Mouse (Mus musculus): ENCODE measurements at regions not wholly inside any gene's neighbourhood (a gene's known extent, or its start where the extent isn't known, plus 50 kb on each side); places are given as distances from the start of the nearest gene placed in this dataset.

DNA sequence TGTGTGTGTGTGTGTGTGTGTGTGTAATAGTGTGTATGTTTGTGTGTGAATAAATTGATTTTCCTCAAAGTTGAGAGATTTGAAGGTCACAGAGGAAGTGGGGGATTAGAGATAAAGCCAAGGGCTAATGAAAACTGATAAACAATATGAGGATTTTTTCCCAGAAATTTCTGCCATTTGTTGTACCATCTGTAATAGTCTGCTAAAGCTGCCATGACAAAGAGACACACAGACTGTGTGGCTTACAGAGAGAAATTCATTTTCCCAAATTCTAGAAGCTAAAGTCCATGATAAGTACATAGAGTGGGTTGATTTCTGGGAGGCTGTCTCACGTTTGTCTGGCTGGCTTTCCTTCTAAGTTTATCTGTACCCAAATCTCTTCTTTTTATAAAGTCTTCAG is 259.6 kb downstream of the Ndufa4 start:
- no peak for DNase-seq (ENCODE audit: low spot score in 2 of 2)

DNA sequence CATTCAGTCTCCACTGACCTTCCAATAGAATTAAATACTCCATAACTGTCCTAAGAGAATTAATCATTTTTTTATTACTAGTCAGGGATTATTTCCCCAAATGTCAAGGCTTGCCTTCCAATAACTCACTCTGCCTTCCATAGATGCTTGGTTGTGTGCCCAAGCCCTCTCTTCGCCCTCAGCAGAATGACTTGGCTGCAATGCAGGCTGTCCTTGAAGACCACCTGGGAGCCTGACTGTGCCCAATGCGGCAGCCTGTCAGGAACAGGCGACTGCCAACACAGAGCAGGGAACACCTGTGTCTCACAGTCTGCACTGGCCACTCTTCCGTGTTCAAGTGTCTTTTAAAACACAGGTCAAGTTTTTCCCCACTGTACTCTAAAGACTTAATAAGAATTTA is 294.0 kb downstream of the Ndufa4 start:
- DNase-seq (ENCODE audit: low spot score in 2 of 2): no peak

DNA sequence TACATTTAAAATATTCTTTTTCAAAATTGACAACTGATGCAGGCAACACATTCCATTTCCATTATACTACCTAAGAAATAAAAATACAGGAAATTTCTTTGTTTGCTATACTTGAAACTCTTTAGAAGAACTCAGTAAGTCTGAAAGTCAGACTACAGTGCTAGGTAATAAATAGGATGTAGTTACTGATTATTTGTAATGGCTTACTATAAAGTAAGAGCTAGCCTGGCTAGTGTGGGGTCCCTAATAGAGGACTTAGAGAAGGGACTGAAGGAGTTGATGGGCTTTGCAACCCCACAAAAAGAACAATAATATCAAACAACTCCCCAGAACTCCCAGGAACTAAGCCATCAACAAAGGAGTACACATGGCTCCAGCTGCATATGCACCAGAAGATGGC is 299.1 kb downstream of the Ndufa4 start:
- DNase-seq (ENCODE audit: low spot score in 2 of 2): no peak

DNA sequence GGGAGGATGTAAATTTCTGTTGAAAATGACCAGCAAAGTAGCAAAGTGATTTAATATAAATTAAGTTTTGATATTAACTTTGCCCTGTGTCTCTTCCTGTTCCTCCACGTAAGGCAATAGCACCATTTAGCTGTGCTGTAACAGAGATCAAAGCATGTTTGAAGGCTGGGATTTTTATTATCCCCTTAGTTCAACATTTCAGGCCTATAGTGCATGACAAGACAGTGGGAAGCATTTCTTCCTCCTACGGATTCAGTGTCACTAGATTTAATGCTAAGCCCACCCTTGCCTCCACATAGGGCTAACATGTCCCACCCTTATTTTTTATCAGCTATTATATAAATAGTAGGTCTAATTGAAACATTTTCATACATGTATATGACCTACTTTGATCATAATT is 299.6 kb downstream of the Ndufa4 start:
- no peak for DNase-seq (ENCODE audit: low spot score in 2 of 2)

DNA sequence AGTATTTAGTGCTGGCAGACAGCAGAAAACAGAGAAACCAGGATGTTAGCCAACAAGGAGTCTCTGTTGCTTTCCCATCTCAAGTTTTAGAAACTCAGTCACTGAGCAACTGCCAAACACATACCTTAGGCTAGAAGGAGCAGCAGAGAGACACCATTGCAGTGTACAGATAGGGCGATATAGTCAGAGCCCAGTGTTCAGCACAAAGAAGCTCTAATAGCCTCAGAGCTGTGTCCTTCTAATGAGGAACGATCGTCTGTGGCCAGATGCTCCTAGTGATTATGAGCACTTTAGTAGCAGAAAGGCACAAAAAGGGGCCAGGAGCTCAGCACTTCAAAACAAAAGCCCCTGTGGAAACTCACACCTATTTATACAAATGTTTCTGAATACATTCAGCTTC is 301.2 kb downstream of the Ndufa4 start:
- no peak for DNase-seq (ENCODE audit: low spot score in 2 of 2)

DNA sequence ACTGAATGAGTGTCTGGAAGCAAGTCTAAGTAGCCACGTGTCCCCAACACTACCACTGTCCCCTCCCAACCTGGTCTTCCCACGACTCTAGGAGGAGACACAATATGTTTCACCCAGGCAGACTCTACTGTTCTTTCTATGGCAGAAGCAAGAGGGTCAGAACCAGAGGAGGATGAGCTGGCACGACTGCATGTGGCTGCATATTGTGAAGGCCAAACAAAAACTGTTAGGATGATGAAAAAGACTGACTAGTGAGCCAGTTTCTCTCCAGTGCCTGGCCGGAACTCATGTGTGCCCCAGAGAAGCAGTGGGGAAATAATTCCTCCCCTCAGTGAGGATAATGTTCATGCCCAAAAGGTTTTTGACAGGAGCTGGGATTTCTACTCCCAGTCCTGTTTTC is 301.8 kb downstream of the Ndufa4 start:
- DNase-seq (ENCODE audit: low spot score in 2 of 2): no peak

DNA sequence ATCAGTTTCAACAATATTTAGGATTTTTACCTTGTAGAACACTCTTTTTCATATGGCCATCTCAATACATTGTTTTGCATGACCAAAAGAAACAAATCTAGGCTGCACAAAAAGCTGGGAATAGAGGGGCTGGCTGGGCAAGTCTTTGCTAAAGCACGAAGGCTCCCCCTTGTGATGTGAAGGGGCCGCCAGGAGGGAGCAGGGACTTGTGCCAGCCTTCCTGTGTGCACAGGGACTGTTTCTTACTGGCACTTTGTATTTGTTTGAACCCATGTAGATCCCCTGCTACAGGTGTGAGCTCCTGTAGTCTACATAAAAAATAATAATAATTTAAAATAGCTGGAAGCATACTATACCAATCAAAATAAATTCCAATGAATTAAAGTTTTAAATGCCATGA is 312.4 kb downstream of the Ndufa4 start:
- DNase-seq (ENCODE audit: low spot score in 2 of 2): no peak

DNA sequence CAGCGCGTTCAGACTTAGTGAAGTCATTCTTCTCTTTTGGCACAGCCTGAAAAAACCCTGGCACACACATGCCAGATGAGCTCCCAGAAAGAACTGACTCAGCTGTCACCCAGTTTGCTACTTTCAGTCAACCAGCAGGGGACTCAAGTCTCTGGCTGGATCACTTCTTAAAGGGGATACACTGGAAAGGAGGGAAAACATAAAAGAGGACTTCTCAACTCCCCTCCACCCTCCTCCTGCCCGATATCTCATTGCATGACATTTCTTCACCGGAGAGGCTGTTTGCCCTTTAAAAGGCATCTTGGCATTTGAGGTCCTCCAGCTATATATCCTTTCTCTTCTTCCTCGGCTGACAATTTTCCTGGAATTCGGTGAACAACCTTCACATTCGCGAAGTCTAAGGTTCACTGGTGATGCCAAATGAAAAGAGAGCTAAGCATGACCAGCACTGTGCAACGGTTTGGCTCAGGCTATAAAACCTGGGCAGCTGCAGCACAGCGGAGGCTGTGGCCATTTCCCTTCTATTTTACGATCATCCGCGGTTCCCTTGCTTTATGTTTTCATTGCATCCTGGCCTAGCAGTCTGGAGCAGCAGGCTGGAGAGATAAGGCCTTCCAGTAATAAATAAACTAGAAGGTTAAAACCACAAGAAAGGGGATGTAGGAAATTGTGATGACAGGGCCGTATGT is 313.6 kb downstream of the Ndufa4 start:
- peak in 1 of 2 experiments; percentile 3 for DNase-seq (ENCODE audit: low spot score in 2 of 2)

DNA sequence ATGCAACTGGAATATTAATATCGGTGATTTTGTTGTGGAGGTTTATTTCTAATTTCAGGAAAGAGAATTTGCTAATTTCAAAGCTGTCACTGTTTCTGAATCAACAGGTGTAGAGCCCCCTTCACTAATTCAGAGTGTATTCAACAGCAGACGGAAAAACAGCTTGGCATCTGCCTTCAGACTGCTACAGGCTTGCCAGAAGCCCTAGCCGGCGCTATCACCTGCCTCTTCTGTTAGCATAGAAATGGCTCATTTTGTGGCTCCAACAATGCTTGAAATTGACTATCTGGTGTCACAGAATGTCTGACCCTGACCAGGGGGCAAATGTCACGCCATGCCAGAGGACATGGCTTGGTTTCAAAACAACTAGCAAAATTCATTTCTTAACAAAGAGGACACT is 331.2 kb downstream of the Ndufa4 start:
- DNase-seq (ENCODE audit: low spot score in 2 of 2): no peak

DNA sequence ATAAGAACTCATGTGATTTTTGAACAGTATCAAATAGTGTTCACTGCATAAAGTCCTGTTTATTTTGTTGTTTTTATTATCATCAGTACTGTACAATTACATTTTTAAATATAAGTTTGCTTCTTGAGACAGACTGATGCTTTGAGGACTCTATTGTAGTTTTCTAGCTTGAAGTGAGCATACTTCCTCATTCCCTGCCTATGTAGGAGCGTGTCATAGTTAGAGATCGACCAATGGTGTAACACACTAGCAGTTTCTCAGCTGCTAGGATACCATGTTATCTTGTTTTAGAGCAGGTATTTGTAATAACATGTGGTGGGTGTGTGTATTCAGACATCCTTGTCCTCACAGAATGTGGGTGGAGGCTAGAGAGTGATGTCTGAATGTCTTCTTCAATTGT is 342.1 kb downstream of the Ndufa4 start:
- no peak for DNase-seq (ENCODE audit: low spot score in 2 of 2)

DNA sequence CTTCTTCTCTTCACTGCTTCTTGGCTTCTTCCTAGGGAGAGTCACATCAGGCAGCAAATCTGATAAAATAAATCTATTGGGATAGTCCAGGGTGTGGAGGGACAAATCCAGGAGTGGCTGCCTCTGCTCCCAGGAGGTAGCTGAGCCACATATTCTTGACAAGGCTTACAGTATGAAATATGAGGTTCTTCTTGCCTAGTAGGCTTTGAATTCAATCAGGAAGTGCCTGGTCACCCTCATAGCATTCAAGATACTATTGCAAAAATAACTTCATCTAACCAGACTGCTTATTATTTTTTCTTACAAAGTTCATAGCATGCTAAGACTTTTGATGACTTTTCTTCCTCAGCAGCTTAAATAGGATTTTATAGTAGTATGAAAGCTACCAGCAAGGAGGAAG is 356.8 kb downstream of the Ndufa4 start:
- DNase-seq (ENCODE audit: low spot score in 2 of 2): no peak

DNA sequence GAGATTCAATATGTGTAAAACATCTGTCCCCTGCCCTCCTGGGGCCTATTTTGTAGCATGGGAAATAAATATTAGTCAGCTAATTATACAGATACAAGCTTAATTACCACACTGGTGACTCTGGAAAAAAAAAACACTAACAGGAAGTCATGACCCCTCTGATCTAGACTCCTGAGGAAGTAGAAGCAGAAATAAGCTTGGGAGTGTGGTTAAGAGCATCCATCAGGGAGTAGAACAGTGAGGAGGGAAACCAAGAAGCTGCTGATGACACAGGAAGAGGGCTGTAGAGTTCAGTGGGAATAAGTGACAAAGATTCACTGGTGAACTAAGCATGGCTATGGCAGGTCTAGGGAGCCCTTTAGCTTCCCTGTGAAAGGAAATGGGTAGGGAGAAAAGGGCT is 360.0 kb downstream of the Ndufa4 start:
- no peak for DNase-seq (ENCODE audit: low spot score in 2 of 2)

DNA sequence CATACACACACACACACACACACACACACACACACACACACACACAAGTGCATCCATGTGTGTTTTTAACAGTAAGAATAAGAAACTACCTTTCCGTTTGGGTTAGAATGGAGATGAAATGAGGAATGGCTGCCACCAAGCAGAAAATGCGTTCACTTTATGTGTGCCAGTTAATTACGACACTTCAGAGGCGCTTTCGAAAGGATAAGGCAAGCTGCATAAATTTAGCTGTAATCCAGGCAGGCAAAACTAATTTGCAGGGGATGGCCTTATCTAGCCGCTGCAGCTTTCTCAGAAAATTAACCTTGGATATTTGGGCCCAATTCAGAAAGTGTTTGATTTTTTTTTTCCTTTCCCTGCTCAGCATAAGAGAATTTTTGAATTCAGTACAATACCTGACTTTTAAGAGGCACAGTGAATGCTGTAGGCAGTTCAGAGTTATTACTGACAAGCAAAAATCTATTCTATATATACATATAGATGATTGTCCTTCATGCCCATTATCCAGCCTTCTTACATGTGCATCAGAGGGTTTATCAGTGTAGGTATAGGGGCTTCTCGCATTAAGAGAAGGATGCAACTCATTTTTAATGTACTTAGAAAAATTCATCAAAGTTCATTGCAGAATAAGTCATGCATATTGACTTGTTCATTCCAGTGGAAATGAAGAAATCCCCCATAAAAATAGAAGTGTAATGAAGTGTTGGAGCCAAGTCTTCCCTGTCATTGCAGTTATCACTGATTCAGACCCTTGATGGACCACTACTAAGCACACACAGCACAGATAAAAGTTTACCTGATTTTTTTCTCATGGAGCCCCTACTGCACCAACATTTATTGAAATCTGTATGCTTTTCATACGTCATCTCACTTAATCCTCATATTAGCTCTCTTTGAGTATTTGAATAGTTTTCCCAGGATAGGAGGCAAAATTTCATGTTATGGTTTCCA is 372.1 kb downstream of the Ndufa4 start:
- no peak for DNase-seq (ENCODE audit: low spot score in 2 of 2)

DNA sequence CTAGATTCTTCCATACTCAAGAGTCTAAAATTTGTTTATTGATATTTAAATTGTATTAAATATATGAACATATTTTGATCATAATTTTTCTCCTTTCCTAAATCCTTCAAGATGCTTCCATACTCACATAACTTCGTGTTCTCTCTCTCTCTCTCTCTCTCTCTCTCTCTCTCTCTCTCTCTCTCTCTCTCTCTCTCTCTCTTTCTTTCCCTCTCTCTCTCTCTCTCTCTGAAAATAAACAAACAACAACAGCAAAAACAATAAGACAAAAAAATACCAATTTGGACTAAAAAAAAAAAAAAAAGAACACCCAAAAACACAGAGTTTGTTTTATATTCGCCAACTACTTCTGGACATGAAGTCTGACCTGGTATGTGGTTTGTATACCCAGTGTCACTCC is 404.2 kb downstream of the Ndufa4 start:
- no peak for DNase-seq (ENCODE audit: low spot score in 2 of 2)

DNA sequence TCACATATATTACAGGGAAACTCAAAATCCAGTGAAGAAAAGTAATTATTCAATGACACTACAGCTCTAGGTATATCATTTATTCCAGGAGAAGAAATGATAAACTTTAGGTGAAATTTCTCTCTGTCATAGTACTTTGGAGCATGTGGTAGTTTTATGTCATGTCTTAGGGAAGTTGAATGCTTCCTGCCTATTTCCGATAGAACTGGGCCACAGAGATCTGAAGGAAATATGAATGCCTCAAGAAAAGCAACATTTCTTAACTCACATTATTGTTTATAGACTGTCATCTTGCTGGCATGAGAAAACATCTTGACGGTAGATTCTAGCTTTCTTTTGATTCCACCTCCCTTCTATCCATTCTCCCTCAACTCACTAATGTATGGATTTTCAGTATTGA is 412.9 kb downstream of the Ndufa4 start:
- DNase-seq (ENCODE audit: low spot score in 2 of 2): no peak

DNA sequence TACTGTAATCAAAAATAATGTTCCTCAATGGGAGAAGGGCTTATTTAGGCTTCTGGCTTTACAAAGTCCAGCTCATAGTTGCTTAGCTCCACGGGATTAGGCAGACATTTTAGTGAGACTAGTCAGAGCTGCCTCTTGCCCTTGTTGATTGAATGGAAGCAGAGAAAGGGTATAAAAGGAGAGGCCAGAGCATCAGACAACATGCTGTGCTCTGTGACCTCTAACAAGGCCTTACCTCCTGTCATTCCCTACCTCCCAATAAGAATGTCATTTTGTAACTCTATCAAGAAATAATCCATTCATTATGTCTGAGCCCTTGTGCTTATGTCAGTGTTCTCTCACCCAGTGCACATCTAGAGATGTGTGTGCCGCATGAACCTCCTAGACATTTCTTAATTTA is 430.3 kb downstream of the Ndufa4 start:
- DNase-seq (ENCODE audit: low spot score in 2 of 2): no peak

All from frontal cortex, postnatal 36 days (tissue).